Mouse (Mus musculus) lung, embryonic 16.5 days (tissue): ENCODE measurements around the gene Cyp2u1. TPM values are rescaled to one million over a fixed set of nuclear protein-coding genes. Genes with fewer than 3 reads are reported as not detected.
A peak's percentile ranks its signal among the peaks of the same experiment; 100 is the strongest.

Source experiments
- ATAC-seq: fragments of 200-750 bp; cut with Nextera tagmentation; 2 replicates; pipeline ENCODE4 v1.8.0; 2017; ENCODE audit warnings: low read depth, mild to moderate bottlenecking, moderate library complexity
- H3K27ac ChIP-seq: fragments of 300-500 bp; sonication (generic); 2 replicates; pipeline ENCODE4 v1.5.1; 2014; ENCODE audit warnings: mild to moderate bottlenecking, control low read depth, low read length
- H3K27me3 ChIP-seq: fragments of 300-500 bp; sonication (generic); 2 replicates; pipeline ENCODE4 v1.6.1; 2014; ENCODE audit warnings: low read depth, low read length, mixed read lengths; ENCODE audit not compliant: control insufficient read depth, insufficient read depth
- H3K36me3 ChIP-seq: fragments of 300-500 bp; sonication (generic); 2 replicates; pipeline ENCODE4 v1.6.1; 2014; ENCODE audit warnings: low read length; ENCODE audit not compliant: control insufficient read depth, insufficient read depth
- H3K4me1 ChIP-seq: fragments of 300-500 bp; sonication (generic); replicated peaks from 2 replicates; pipeline ENCODE4 v1.6.1; 2014; ENCODE audit warnings: low read length, mixed read lengths; ENCODE audit not compliant: control insufficient read depth, insufficient read depth
- H3K4me2 ChIP-seq: fragments of 300-500 bp; sonication (generic); 2 replicates; pipeline ENCODE4 v1.6.1; 2014; ENCODE audit warnings: low read depth, low read length, control low read depth
- H3K4me3 ChIP-seq: fragments of 300-500 bp; sonication (generic); 2 replicates; pipeline ENCODE4 v1.5.1; 2014; ENCODE audit warnings: mild to moderate bottlenecking, low read length, control low read depth
- H3K9ac ChIP-seq: fragments of 300-500 bp; sonication (generic); 2 replicates; pipeline ENCODE4 v1.6.1; 2014; ENCODE audit warnings: low read length, control low read depth
- H3K9me3 ChIP-seq: fragments of 300-500 bp; sonication (generic); 2 replicates; pipeline ENCODE4 v1.6.1; 2016; ENCODE audit warnings: low read length; ENCODE audit not compliant: control insufficient read depth
- WGBS: fragments of 180-500 bp; shearing (Covaris S2); extraction: QIAGEN DNeasy Blood & Tissue Kit; methylation state at CpG from one replicate; pipeline ENCODE4 v1.1.7; 2014; 5-methylcytosine and 5-hydroxymethylcytosine counted together
- polyA plus RNA-seq: library from polyadenylated mRNA; unstranded; fragments of >200 nt; fragmentation: Nextera tagmentation; extraction: Ambion mirVana; gene quantifications from 2 replicates; pipeline ENCODE4 v1.2.1, GENCODE M21; 2015

The Cyp2u1 gene
- polyA plus RNA-seq, 1 experiment from 2014 or later = 2.7 TPM

GRCm38 (mm10) chr3:131295513-131296200, 7.4 kb downstream of the Cyp2u1 start:
- H3K4me1 ChIP-seq = peaks cover 8% of the 10 kb centered on the region; the same call in 1 of the 2 replicates
- 47% methylated on average over 12 of the region's 12 CpGs for WGBS
- H3K27me3 ChIP-seq = no peaks in the 10 kb centered on the region
- H3K4me3 ChIP-seq = no peak overlapping the region
- peak overlapping the region; percentile 75 for H3K27ac ChIP-seq
- H3K4me2 ChIP-seq = no peak overlapping the region
- peak; percentile 81 for ATAC-seq
- no peaks in the 10 kb centered on the region; the same call in 1 of the 2 replicates for H3K9me3 ChIP-seq
- H3K9ac ChIP-seq = no peak overlapping the region
- no peaks in the 10 kb centered on the region for H3K36me3 ChIP-seq

- Histone ChIP-seq H3K4me1 (peaks cover 8% of the 10 kb centered on the region; the same call in 1 of the 2 replicates), H3K27ac (no peak overlapping the region), H3K9ac (no peak overlapping the region), H3K27me3 (no peaks in the 10 kb centered on the region), H3K4me3 (no peak overlapping the region), H3K9me3 (no peaks in the 10 kb centered on the region; the same call in 1 of the 2 replicates), H3K4me2 (no peak overlapping the region), H3K36me3 (no peaks in the 10 kb centered on the region)
- ATAC-seq = no peak
- 39% methylated on average over 3 of the region's 3 CpGs for WGBS
These were observed 8.5 kb downstream of the Cyp2u1 start for GRCm38 (mm10) chr3:131294503-131294902.

- peaks cover 8% of the 10 kb centered on the region; the same call in 1 of the 2 replicates for H3K4me1 ChIP-seq
- H3K9me3 ChIP-seq = no peaks in the 10 kb centered on the region; the same call in 1 of the 2 replicates
- no peak overlapping the region for H3K27ac ChIP-seq
- 63% methylated on average over 3 of the region's 3 CpGs for WGBS
- no peak overlapping the region for H3K4me2 ChIP-seq
- no peak overlapping the region for H3K4me3 ChIP-seq
- no peak overlapping the region for H3K9ac ChIP-seq
- H3K36me3 ChIP-seq = no peaks in the 10 kb centered on the region
- H3K27me3 ChIP-seq = no peaks in the 10 kb centered on the region
- no peak for ATAC-seq
These were observed 10.1 kb downstream of the Cyp2u1 start for GRCm38 (mm10) chr3:131292959-131293358.

GRCm38 (mm10) chr3:131292349-131292748, 10.7 kb downstream of the Cyp2u1 start:
- H3K36me3 ChIP-seq = no peaks in the 10 kb centered on the region
- no peaks in the 10 kb centered on the region for H3K27me3 ChIP-seq
- peaks cover 8% of the 10 kb centered on the region; the same call in 1 of the 2 replicates for H3K4me1 ChIP-seq
- H3K4me2 ChIP-seq = no peak overlapping the region
- H3K27ac ChIP-seq = no peak overlapping the region
- 68% methylated on average over 2 of the region's 2 CpGs for WGBS
- H3K9ac ChIP-seq = no peak overlapping the region
- H3K4me3 ChIP-seq = no peak overlapping the region
- no peak for ATAC-seq
- no peaks in the 10 kb centered on the region; the same call in 1 of the 2 replicates for H3K9me3 ChIP-seq

- no peak for ATAC-seq
- no peak overlapping the region for H3K4me3 ChIP-seq
- peaks cover 8% of the 10 kb centered on the region; the same call in 1 of the 2 replicates for H3K4me1 ChIP-seq
- H3K27me3 ChIP-seq = no peaks in the 10 kb centered on the region
- no peaks in the 10 kb centered on the region for H3K36me3 ChIP-seq
- no peak overlapping the region for H3K4me2 ChIP-seq
- H3K27ac ChIP-seq = no peak overlapping the region
- no peak overlapping the region for H3K9ac ChIP-seq
- no peaks in the 10 kb centered on the region; the same call in 1 of the 2 replicates for H3K9me3 ChIP-seq
- 77% methylated on average over 4 of the region's 4 CpGs for WGBS
These were observed 11.1 kb downstream of the Cyp2u1 start for GRCm38 (mm10) chr3:131291890-131292289.

- no peaks in the 10 kb centered on the region for H3K36me3 ChIP-seq
- H3K4me3 ChIP-seq = no peak overlapping the region
- no peaks in the 10 kb centered on the region for H3K27me3 ChIP-seq
- H3K9me3 ChIP-seq = no peaks in the 10 kb centered on the region
- ATAC-seq = peak; percentile 71
- 63% methylated on average over 4 of the region's 4 CpGs for WGBS
- H3K4me2 ChIP-seq = no peak overlapping the region
- no peak overlapping the region for H3K27ac ChIP-seq
- peaks cover 13% of the 10 kb centered on the region for H3K4me1 ChIP-seq
- no peak overlapping the region for H3K9ac ChIP-seq
These were observed 28.9 kb downstream of the Cyp2u1 start for GRCm38 (mm10) chr3:131274151-131274550.

GRCm38 (mm10) chr3:131272374-131273100, 30.5 kb downstream of the Cyp2u1 start:
- Histone ChIP-seq H3K9me3 (no peaks in the 10 kb centered on the region), H3K27ac (peak overlapping the region; percentile 37), H3K9ac (peak overlapping the region; percentile 81), H3K4me3 (peak overlapping the region; percentile 87), H3K4me2 (peak overlapping the region; percentile 83), H3K36me3 (no peaks in the 10 kb centered on the region; the same call in 1 of the 2 replicates), H3K27me3 (no peaks in the 10 kb centered on the region), H3K4me1 (peaks cover 19% of the 10 kb centered on the region)
- ATAC-seq = peak; percentile 9; the same call in 1 of the 2 replicates
- 26% methylated on average over 10 of the region's 10 CpGs for WGBS

- Histone ChIP-seq H3K9me3 (no peaks in the 10 kb centered on the region), H3K27ac (peak within 1 kb of the TSS; percentile 83), H3K9ac (peak within 1 kb of the TSS; percentile 81), H3K4me3 (peak within 1 kb of the TSS; percentile 87), H3K36me3 (peaks cover 2% of the 10 kb centered on the region), H3K27me3 (no peaks in the 10 kb centered on the region), H3K4me1 (peaks cover 23% of the 10 kb centered on the region), H3K4me2 (peak within 1 kb of the TSS; percentile 83)
- under 1% methylated on average over 40 of the region's 54 CpGs for WGBS
- peak; percentile 92 for ATAC-seq
These were observed 31.3 kb downstream of the Cyp2u1 start, which contains the start of gene Hadh for GRCm38 (mm10) chr3:131271559-131272373. Gene Hadh, minus strand, starts transcription at chr3:131272101.
